Mouse (Mus musculus) midbrain, embryonic 16.5 days (tissue): ENCODE data around the gene Tmem104. TPM values are rescaled to one million over a fixed set of nuclear protein-coding genes. Genes with fewer than 3 reads are reported as not detected.

Experiments
- ATAC-seq: fragments of 200-750 bp; cut with Nextera tagmentation; 2 replicates; pipeline ENCODE4 v1.8.0; 2017; ENCODE audit warnings: moderate TSS enrichment
- H3K27ac ChIP-seq: fragments of 300-500 bp; sonication (generic); 2 replicates; pipeline ENCODE4 v1.5.1; 2014; ENCODE audit warnings: mild to moderate bottlenecking, low read length, mixed read lengths
- H3K27me3 ChIP-seq: fragments of 300-500 bp; sonication (generic); 2 replicates; pipeline ENCODE4 v1.6.1; 2014; ENCODE audit warnings: low read depth, low read length, mixed read lengths; ENCODE audit not compliant: control insufficient read depth, insufficient read depth
- H3K36me3 ChIP-seq: fragments of 300-500 bp; sonication (generic); 2 replicates; pipeline ENCODE4 v1.6.1; 2014; ENCODE audit warnings: mild to moderate bottlenecking, low read length, moderate library complexity, mixed read lengths; ENCODE audit not compliant: control insufficient read depth, insufficient read depth
- H3K4me1 ChIP-seq: fragments of 300-500 bp; sonication (generic); 2 replicates; pipeline ENCODE4 v1.6.1; 2014; ENCODE audit warnings: mild to moderate bottlenecking, low read length, mixed read lengths; ENCODE audit not compliant: control insufficient read depth, insufficient read depth
- H3K4me2 ChIP-seq: fragments of 300-500 bp; sonication (generic); 2 replicates; pipeline ENCODE4 v1.6.1; 2014; ENCODE audit warnings: mild to moderate bottlenecking, low read length, mixed read lengths
- H3K4me3 ChIP-seq: fragments of 300-500 bp; sonication (generic); 2 replicates; pipeline ENCODE4 v1.5.1; 2014; ENCODE audit warnings: low read depth, mild to moderate bottlenecking, low read length, moderate library complexity, mixed read lengths
- H3K9ac ChIP-seq: fragments of 300-500 bp; sonication (generic); 2 replicates; pipeline ENCODE4 v1.6.1; 2014; ENCODE audit warnings: low read depth, low read length, mixed read lengths
- H3K9me3 ChIP-seq: fragments of 300-500 bp; sonication (generic); replicated peaks from 2 replicates; pipeline ENCODE4 v1.6.1; 2014; ENCODE audit warnings: mild to moderate bottlenecking, low read length, mixed read lengths; ENCODE audit not compliant: control insufficient read depth, poor library complexity, severe bottlenecking
- WGBS: fragments of 180-500 bp; shearing (Covaris S2); extraction: QIAGEN DNeasy Blood & Tissue Kit; methylation state at CpG from one replicate; pipeline ENCODE4 v1.1.7; 2014; 5-methylcytosine and 5-hydroxymethylcytosine counted together
- polyA plus RNA-seq: library from polyadenylated mRNA; unstranded; fragments of >200 nt; fragmentation: Nextera tagmentation; extraction: Ambion mirVana; gene quantifications from 2 replicates; pipeline ENCODE4 v1.2.1, GENCODE M21; 2015

Gene Tmem104
- polyA plus RNA-seq, result 12.5 and 14.9 TPM in 2 replicates

DNA sequence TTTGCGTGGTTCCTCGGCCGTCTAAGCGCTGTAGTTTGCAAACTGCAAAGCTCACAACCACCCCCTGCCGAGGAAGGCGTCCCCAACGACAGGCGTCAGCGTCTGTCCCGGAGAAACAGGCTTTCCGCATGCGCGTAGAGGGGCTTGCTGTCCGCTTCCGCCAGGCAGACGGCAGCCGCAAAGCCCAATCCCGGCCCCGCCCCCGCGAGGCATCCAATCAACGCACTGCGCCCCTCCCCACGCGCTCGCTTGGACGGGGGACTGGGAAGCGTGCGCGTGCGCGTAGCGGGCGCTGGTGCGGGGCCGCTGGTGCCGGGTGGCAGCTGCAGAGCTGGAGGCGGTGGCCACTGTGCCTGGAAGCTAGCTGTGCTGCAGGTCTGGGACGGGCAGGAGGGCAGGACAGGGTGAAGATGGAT is at the start of gene Tmem104:
TSS of gene Tmem104 (plus strand) at position 264 of the 416 bp plus-strand sequence.
- Histone ChIP-seq H3K4me2 (peak within 1 kb of the TSS; percentile 74), H3K36me3 (peaks cover 8% of the 10 kb centered on the region; the same call in 1 of the 2 replicates), H3K27me3 (no peaks in the 10 kb centered on the region), H3K27ac (peak within 1 kb of the TSS; percentile 80), H3K9ac (peak within 1 kb of the TSS; percentile 84), H3K4me1 (peaks cover 18% of the 10 kb centered on the region), H3K9me3 (no peaks in the 10 kb centered on the region), H3K4me3 (peak within 1 kb of the TSS; percentile 68)
- WGBS, result under 1% methylated on average over 39 of the region's 39 CpGs
- peak; percentile 94 for ATAC-seq

- no peaks in the 10 kb centered on the region for H3K4me1 ChIP-seq
- H3K4me2 ChIP-seq, result no peak overlapping the region
- no peaks in the 10 kb centered on the region for H3K36me3 ChIP-seq
- H3K9me3 ChIP-seq, result no peaks in the 10 kb centered on the region
- no peak overlapping the region for H3K4me3 ChIP-seq
- no peak overlapping the region for H3K27ac ChIP-seq
- H3K9ac ChIP-seq, result no peak overlapping the region
- 87% methylated on average over 5 of the region's 5 CpGs for WGBS
- H3K27me3 ChIP-seq, result no peaks in the 10 kb centered on the region
- no peak for ATAC-seq
Observed at GRCm38 (mm10) chr11:115138597-115139262, 48.6 kb upstream of the Tmem104 start.

DNA sequence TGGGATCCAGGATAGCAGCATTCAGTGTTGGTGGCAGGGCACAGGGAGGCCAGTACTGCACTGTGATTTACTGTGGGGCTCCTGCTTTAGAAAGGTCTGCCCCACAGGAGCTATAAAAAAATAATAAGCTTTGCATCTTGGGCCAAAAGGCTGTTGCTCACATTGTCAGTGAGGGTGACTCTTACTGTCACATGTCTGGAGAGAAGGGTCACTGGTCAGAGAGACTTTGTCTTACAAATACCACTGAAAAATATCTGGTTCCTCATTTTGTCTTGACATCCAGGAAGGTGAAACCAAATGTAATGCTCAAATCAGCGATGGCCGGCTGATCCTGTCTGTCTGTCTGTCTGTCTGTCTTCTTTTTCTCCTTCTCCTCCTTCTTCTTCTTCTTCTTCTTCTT is 45.3 kb upstream of the Tmem104 start:
- no peak overlapping the region for H3K27ac ChIP-seq
- WGBS, result 91% methylated on average over 2 of the region's 2 CpGs
- H3K4me2 ChIP-seq, result no peak overlapping the region
- H3K9ac ChIP-seq, result no peak overlapping the region
- H3K4me3 ChIP-seq, result no peak overlapping the region
- no peak for ATAC-seq
- no peaks in the 10 kb centered on the region for H3K36me3 ChIP-seq
- H3K27me3 ChIP-seq, result no peaks in the 10 kb centered on the region
- H3K9me3 ChIP-seq, result no peaks in the 10 kb centered on the region
- no peaks in the 10 kb centered on the region for H3K4me1 ChIP-seq

DNA sequence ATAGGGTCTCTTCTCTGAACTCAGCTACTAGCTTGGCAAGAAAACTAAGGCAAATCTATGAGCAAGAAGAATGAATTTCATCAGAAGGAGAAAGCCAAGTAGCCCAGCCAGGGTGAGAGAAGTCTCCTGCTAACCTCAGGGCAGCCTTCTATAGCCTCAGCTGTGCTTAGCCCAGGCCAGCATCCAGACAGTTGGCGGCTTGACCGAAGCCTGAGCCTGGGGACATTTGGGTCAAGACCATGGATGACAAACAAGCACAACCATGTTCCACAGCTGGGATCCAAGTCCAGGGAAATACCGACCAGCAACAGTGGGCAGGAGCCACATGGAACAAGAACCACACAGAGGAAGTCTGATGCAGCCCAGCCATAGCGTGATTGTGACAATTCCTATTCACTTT is 39.5 kb upstream of the Tmem104 start:
- no peak overlapping the region for H3K27ac ChIP-seq
- no peaks in the 10 kb centered on the region for H3K9me3 ChIP-seq
- no peak overlapping the region for H3K4me2 ChIP-seq
- 87% methylated on average over 4 of the region's 4 CpGs for WGBS
- ATAC-seq, result no peak
- H3K36me3 ChIP-seq, result no peaks in the 10 kb centered on the region
- no peaks in the 10 kb centered on the region for H3K27me3 ChIP-seq
- 0 out of 2 replicates have a peak, but pooled peaks cover 3% of the 10 kb centered on the region for H3K4me1 ChIP-seq
- no peak overlapping the region for H3K4me3 ChIP-seq
- no peak overlapping the region for H3K9ac ChIP-seq

DNA sequence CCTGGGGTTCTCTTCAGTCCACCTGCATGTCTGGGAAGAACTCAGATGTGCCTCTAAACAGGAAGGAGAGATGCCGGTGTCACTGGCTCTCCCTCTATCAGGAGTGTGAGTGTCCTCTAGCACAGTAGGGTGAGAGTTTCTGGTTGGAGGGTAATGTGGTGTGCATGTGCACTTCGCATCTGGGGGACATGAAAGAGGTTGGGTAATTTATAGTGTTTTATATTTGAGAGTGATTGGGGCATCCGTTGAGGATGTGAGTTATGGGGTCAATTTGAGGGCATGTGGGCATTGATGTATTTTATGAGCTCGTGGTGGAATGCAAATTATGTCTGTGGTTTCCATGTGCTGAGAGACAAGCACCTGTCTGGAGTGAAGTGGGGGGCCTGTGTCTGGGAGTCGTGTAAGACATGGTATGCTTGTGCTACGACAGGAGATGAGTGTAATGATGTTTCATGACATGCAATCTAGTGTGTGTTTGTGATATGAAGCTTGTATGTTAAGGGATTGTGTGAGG is 36.5 kb upstream of the Tmem104 start:
- no peak overlapping the region for H3K27ac ChIP-seq
- peaks cover 19% of the 10 kb centered on the region for H3K27me3 ChIP-seq
- no peaks in the 10 kb centered on the region for H3K36me3 ChIP-seq
- H3K9ac ChIP-seq, result no peak overlapping the region
- H3K9me3 ChIP-seq, result no peaks in the 10 kb centered on the region
- no peak overlapping the region for H3K4me2 ChIP-seq
- no peak overlapping the region for H3K4me3 ChIP-seq
- H3K4me1 ChIP-seq, result peaks cover 10% of the 10 kb centered on the region; the same call in 1 of the 2 replicates
- ATAC-seq, result no peak
- 84% methylated on average over 6 of the region's 6 CpGs for WGBS

DNA sequence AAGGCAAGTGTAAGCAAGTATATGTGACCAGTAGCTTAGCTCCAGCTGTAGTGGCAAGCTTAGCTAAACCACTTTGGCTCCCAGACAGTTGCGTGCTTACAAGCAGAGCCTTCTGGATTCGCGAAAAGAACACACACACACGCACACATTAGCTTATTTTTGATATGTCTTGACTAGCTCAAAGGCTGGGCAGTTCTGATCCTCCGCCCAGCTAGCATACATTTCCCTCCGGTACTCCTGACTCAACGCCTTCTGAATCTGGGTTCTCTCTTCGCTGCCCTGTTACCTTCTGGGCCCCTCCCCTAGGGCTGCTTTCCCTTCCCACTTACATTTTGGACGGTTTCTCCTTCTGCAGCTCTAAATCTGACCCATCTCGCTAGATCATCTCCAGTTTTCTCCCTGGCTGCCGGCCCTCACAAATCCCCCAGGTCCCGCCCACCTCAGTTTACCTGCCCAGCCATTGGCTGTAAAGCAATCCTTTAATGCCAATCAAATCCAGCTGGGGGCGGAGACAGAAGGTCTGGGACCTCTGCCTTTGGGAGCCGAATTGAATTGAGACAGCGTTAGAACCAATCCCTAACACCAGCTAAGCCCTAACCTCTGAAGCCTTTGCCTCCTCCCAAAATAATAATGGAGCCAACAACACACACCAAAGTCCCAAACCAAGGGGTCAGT is 35.4 kb upstream of the Tmem104 start:
- peak; percentile 90 for ATAC-seq
- Histone ChIP-seq H3K9me3 (no peaks in the 10 kb centered on the region), H3K4me3 (peak overlapping the region; percentile 33), H3K36me3 (no peaks in the 10 kb centered on the region), H3K27ac (no peak overlapping the region), H3K4me2 (peak overlapping the region; percentile 50), H3K27me3 (peaks cover 19% of the 10 kb centered on the region), H3K4me1 (peaks cover 10% of the 10 kb centered on the region; the same call in 1 of the 2 replicates), H3K9ac (peak overlapping the region; percentile 20; the same call in 1 of the 2 replicates)
- WGBS, result 2% methylated on average over 15 of the region's 15 CpGs

DNA sequence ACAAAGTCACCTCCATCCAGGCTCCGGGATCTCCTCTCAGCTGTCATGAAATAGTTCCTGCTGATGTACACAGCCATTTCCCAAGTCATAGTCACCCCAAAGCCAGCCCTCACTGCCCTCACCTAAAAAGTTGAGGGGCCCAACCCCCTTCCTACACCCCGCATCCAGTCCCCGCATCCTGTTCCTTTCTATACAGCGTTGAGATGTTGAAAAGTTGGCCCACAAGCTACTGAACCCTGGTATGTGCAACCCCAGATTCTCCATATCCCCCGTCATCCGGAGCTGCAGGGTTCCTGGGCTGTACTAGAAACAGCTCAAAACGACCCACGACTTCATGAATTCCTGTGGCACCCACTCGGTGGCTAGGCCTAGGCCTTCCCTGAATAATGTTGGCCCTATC is 34.2 kb upstream of the Tmem104 start:
- WGBS, result 81% methylated on average over 9 of the region's 9 CpGs
- peaks cover 19% of the 10 kb centered on the region for H3K27me3 ChIP-seq
- no peaks in the 10 kb centered on the region for H3K36me3 ChIP-seq
- no peak overlapping the region for H3K4me3 ChIP-seq
- H3K4me1 ChIP-seq, result peaks cover 10% of the 10 kb centered on the region; the same call in 1 of the 2 replicates
- H3K27ac ChIP-seq, result no peak overlapping the region
- H3K9ac ChIP-seq, result no peak overlapping the region
- no peaks in the 10 kb centered on the region for H3K9me3 ChIP-seq
- no peak overlapping the region for H3K4me2 ChIP-seq
- no peak for ATAC-seq

- Histone ChIP-seq H3K9ac (peak overlapping the region; percentile 37), H3K27me3 (peaks cover 19% of the 10 kb centered on the region), H3K27ac (no peak overlapping the region), H3K4me1 (peaks cover 10% of the 10 kb centered on the region; the same call in 1 of the 2 replicates), H3K4me2 (peak overlapping the region; percentile 46), H3K36me3 (no peaks in the 10 kb centered on the region), H3K9me3 (no peaks in the 10 kb centered on the region; the same call in 1 of the 2 replicates), H3K4me3 (peak overlapping the region; percentile 31)
- peak; percentile 36; the same call in 1 of the 2 replicates for ATAC-seq
- 1% methylated on average over 30 of the region's 35 CpGs for WGBS
Observed at GRCm38 (mm10) chr11:115153699-115154292, 33.5 kb upstream of the Tmem104 start.
